Mouse (Mus musculus) lung, postnatal 4 days (tissue): ENCODE data around the gene Neo1.
A peak's percentile ranks its signal among the peaks of the same experiment; 100 is the strongest.

Experiments
- DNase-seq, 2 experiments: peaks; one replicate each; pipeline ENCODE4 v3.0.0; 2021

The Neo1 gene

GRCm38 (mm10) chr9:59036159-59036731, at the start of gene Neo1:
TSS of gene Neo1 (minus strand) at chr9:59036441.
- DNase-seq = peak; percentile 90 to 96

DNA sequence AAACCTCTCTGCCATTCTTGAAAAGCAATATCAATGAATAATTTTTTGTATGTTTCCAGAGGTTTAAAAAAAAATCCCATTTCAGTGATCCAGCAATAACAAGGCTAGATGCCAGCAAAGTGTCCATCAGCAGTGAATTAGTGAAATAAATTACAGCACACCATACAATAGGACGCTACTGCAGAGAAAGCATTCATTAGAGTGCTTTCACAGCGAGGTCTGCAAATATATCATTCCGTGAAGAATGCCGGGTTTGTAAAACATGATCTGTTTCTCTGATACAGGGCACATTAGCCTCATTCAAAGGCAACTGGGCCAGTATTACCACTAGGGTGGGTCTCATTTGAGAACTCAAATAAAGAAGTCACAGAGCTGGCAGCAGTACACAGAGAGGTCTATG, 39.4 kb upstream of the Neo1 start:
- DNase-seq = no peak

DNA sequence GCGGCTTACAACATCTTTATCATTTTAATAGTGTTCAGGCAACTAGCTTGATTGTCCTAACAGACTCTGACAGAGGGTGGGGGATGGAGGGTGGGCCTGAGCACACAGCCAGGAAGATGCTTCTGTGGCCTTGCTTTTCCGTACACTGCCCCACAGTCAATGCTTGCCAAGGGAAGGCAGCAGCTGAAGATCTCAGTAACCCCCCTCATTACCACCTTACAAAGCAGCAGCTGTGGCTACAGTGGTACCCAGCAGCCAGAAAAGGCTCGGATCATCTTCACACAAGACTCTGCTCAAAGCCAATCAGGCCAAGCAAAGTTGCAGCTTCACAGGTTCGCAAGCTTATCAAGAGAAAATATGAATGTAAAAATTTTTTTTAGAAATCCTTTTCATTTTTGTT, 37.6 kb upstream of the Neo1 start:
- no peak for DNase-seq

- DNase-seq = no peak
Observed at GRCm38 (mm10) chr9:59072076-59072777, 36.0 kb upstream of the Neo1 start.

DNA sequence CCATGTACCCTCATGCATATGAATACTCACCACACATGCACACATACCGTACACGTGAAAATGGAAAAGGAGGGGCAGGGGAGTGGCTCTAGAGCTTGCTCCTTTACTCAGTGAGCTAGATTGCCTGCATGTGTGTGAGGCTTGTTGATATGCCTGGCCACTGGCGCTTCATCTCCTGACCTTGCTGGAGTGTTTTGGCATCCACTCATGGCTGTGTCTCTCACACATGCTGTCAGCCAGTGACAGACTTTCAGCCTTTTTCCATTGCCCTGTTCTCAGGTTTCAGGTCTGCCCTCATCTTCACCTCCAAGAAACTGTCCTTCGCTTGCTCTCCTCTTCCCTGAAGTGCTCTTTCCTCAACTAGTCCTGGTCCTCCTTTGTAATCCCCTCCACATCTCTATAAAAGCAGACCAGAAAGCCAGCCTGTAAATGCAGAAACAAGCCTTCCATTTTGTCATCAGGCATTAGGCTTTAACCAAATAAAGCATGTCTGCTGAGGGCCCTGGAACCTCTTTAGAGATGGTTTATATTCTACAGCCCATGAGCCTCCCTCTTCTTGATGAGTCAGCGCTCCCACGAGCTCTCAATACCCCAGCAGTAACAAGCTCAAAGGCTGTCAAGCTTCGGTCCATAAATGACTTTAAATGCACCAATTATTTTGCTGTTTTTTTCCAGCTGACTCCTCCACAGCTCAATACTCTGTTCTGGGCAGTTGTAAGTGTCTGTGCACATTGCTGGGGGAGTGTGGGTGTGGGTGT, 35.2 kb upstream of the Neo1 start:
- DNase-seq = no peak

GRCm38 (mm10) chr9:59070216-59070615, 34.0 kb upstream of the Neo1 start:
- no peak for DNase-seq

- DNase-seq = no peak
Observed at GRCm38 (mm10) chr9:59065616-59066301, 29.5 kb upstream of the Neo1 start.

DNA sequence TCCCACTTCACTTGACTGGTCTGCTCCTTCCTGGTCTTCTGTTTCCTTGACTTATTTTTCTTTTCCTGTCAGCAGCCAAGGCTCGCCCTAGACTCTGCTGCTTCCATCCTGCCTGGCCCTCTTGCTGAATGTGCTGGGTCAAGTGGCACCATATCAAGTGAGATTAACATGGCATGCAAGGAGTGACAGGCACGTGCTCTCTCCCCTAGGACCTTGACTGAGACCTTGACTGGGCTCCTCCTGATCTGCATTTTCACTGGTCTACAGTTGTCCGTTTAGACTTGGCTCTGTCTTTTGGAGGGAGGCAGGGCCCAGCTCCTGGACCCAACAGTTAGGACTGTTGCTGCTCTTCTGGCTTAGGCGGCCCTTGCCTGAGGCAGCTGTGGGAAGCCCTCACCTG, 26.2 kb upstream of the Neo1 start:
- DNase-seq = no peak

- no peak for DNase-seq
Observed at GRCm38 (mm10) chr9:59060026-59060605, 23.9 kb upstream of the Neo1 start.

- no peak for DNase-seq
Observed at GRCm38 (mm10) chr9:59059158-59059557, 22.9 kb upstream of the Neo1 start.

GRCm38 (mm10) chr9:59058060-59058459, 21.8 kb upstream of the Neo1 start:
- no peak for DNase-seq

GRCm38 (mm10) chr9:59056281-59056680, 20.0 kb upstream of the Neo1 start:
- DNase-seq = peak; percentile 19 to 71

DNA sequence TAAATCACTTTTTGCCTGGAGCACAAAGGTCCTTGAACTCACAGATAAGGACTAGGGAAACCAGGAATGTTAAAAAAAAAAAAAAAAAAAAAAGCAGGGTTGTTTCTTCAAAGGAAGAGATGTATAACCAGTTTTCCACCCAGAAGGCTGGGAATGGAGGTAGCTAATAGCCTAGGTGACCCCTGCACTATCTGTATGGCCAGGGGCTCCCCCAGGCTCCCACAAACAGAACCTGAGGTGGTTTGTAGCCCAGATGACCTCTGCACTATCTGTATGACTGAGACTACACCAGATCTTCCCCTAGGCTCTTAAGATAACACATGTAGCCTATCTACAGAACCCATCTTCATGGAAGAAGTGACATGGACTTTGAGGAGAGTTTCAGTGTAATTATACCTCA, 5.6 kb upstream of the Neo1 start:
- DNase-seq = no peak

DNA sequence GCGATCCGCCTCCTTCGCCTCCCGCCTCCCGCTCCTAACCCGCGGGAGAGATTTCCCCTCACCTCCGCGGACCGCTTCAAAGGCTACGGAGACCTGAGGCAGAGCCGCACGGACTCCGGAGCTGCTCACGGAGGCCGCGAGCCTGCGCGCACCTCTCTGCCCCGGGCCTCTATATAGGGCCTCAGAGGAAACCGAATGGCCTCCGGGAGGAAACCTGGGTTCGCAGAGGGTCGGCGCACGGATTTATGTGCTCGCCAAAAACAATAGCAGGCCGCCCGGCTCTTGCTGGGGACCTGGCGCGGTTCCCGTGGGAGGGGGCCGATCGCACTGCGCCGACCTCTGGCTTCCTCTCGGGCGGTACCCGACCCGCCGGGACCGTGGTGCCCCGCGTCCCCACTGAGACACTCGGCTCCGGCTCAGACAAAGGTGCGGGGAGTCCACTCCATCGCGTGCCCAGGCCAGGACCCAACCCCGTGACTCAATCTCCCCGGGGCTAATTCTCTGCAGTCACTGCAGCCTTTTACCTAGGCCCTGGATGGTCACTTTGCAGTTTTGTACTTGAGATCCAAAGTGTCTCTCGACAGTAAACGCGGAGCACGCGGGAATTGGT, 596 bp upstream of the Neo1 start:
- DNase-seq = no peak

DNA sequence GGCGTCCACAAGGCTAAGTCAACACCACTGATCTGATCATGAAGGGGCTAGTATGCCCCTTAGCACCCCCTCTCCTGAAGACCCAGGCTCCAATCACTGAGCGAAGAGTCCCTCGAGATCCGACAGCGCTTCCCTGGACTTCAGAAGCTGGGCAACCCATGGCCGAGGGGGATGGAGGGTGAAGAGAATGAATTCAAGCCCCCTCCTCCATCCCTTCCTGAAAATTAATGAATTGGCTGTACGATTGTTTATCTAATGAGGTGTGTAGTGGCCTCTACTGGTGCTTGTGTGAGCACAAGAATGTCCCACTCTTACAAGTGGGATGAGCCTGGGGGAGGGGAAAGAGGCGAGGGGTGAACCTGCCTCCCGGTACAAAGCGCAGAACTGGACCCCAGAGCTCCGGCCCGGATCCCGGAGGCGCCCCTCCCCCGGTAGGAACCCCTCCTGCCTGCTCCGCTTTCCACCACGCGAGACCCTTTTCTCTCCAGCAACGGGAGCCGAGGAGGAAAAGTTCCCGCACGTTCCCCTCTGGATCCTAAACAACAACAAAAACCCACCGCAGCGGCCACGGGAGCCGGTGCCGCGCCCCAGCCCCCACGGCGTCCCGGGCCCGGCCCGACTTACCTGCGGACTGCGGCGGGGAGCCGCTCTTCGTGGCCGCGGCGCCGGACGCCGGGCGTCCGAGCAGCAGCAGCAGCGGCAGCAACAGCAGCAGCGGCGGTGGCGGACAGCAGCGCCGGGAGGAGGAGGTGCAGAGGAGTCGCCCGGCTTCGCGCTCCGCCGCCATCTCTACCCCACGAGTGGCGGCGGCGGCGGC, 691 bp downstream of the Neo1 start:
- peak; percentile 46 to 49 for DNase-seq

GRCm38 (mm10) chr9:59034836-59035235, 1.4 kb downstream of the Neo1 start:
- no peak for DNase-seq

DNA sequence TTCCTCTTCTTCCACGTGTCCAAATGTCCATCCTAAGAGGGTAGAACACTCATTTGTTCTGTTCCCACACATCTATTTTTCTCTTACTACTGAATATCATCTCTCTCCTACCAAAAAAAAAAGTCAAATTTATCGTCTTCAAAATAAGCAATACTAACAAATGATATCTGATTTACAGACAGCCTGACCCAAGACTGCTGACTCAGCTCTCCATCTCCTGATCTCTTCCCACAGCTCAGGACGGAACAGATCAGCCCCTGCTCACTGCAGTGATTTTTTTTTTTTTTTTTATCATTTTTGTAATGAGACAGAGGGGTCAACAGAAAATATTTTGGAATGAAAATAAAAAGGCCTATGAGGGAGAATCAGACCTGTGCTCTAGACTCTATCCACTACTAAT, 2.7 kb downstream of the Neo1 start:
- no peak for DNase-seq

- DNase-seq = no peak
Observed at GRCm38 (mm10) chr9:59024245-59024844, 11.9 kb downstream of the Neo1 start.

DNA sequence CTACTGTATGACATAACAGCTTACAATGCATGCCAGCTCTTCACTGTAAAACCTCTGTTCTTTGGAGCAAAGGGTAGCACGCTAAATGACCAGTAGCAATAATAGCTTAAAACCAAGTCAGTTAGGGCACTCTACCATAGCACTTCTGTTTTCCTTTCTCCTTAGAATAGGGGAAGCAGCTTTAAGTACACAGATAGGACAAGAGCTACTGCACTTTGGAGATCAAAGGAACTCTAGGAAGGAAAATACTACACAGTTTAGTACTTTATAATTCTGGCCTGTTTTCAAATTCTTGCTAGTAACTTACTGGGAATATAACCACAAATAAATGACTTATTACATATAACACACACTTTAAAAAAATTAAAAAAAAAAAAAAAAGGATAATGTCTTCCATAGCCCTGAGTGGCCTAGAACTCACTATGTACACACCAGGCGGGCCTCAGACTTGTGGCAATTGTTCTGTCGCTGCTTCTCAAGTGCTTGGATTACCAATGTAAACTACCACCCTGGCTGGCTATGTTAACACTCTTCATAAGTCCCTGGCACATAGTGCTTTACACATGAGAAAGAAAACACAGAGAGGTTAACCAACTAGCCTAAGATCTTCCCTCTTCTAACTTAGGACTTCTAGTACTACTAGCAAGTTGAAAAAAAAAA, 20.1 kb downstream of the Neo1 start:
- no peak for DNase-seq

GRCm38 (mm10) chr9:59013365-59013764, 22.9 kb downstream of the Neo1 start:
- no peak for DNase-seq
